Mouse (Mus musculus) cerebellum, postnatal 14 days (tissue): ENCODE results near the gene Bcas1.
A peak's percentile ranks its signal among the peaks of the same experiment; 100 is the strongest.
"Not testable (repeated sequence)": the region's sequence is repeated elsewhere in the genome, so short reads cannot be mapped to it uniquely, and the experiment has no call there.

Source experiments
- DNase-seq, 2 experiments: peaks; one replicate each; pipeline ENCODE4 v3.0.0; 2021; ENCODE audit warnings: mixed read lengths in 2 of 2

Gene Bcas1

DNA sequence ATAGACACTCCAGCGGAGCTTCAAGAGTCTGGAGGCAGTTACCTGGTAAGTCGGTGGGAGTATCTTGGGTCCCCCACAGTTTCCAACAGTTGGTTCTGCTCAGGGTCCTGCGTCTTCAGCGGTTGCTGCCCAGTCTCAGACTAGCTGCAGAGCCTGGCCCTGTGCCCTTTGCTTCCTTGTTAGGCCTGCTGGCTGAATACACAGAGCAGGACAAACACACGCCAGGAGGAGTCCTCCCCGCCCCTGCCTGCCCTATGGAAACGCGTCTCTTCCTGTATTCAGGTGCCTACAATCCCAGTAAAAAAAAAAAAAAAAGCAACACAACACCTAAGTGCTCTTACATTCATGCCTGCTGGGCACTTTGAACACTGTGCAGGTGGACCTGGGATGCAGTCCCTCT, at the start of gene Bcas1:
Gene Bcas1 (minus strand): TSS at position 142 of the 400 bp plus-strand sequence.
- DNase-seq: no peak

DNA sequence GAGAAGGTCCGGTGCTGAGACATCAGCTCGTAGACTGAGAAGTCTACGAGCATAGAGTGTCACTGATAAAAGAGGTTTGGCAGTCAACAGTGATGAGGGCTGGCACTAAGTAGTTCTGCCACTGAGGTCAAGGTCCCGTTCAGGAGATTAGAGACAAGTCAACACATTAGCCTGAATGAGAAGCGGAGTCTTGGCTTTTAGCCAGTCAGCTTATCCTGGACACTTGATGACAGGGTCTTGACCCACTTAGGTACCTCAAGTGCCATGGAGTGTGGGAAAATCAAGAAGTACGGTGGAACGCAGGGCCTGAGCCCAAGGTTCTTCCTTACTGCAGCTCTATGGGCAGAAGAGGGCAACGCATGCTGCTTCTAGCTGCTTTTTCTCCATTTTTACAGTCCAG, 49.0 kb upstream of the Bcas1 start:
- DNase-seq: no peak

GRCm38 (mm10) chr2:170476215-170476614, 48.6 kb upstream of the Bcas1 start:
- DNase-seq: peak; percentile 14 to 55

DNA sequence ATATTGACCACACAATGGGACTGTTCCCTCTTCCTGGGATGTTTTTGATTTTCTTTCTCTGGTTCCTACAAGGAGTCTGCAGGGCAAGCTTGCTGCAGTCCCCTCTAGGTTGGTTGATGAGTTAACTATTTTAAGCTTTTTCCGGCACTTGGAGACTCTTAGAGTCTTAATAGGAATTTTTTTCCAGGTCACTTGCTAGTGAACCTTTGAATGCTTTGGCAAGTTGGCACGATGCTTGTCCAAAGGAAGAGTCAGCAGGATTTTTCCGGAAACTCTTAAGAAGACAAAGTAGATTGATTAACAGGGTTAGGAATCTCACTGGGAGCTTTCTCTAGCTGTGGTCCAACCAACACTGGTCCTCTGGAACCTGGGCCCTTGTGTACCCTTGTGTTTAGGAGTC, 47.5 kb upstream of the Bcas1 start:
- DNase-seq: no peak

GRCm38 (mm10) chr2:170474125-170474524, 46.5 kb upstream of the Bcas1 start:
- DNase-seq: no peak

- DNase-seq: no peak
These were observed 42.9 kb upstream of the Bcas1 start for GRCm38 (mm10) chr2:170470591-170470990.

DNA sequence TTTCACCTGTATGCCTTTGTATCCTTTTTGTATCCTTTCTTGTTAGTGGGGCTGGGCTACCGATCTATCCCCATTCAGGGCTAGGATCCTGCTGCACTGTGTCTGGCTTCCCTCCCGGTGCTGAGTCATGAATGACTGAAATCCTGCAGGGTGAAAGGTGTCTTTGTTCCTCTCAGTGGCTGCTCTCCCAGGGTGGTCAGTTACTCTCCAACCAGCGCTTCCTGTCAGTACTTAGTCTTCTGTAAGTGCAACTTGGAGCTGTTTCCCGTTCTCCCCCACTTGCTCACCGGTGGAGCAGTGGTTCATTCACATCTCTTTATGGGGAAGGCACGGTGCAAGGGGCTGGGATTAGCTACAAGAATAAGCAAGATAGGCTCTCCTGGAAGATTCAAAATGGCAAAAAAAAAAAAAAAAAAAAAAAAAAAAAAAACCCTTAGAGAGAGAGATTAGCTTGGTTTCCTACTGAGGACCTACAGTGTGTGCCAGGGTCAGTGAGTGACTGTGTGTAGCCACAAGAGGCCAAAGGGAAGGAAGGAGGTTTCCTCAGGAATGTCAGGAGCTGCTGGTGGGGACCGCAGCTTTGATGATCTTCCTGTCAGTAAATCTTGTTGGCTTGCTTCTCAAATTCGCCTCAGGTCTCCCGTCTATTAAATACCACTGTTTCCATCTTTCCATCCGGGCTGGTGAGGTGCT, 42.1 kb upstream of the Bcas1 start:
- peak; percentile 27 to 51 for DNase-seq

DNA sequence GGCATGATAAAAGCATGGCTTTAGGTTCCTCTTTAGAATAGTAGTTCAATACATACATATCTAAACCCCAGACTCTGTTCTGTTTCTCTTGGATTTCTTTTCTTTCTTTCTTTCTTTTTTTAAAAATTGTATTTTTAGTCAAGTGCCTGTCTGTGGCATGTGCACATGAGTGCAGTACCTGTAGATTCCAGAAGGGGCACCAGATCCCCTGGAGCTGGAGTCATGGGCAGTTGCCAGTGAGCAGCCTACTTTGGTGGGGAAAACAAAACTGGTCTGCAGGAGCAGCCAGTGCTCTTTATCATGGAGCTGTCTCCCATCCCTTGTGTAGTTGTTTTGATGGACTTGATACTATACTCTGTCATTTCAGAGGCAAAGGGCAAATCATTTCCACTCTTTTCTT, 40.4 kb upstream of the Bcas1 start:
- DNase-seq: peak; percentile 12 to 56

DNA sequence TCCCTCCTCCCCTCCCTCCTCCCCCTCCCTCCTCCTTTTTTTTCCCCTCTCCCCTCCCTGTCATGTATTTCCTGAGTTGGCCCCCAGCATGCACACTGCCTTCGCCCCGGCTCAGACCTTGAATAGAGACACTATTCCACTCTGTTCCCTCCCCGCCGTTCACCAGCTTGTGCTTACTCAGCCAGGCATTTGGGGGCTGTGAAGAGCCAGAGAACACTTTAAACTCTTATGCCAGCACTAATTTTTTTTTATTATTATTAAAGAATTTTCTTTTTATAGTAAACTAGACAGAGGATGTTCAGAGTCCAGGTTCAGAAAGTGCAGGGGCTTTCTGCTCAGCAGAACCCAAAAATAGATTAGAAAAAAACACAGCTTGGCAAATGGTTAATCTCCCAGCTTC, 37.2 kb upstream of the Bcas1 start:
- DNase-seq: no peak

DNA sequence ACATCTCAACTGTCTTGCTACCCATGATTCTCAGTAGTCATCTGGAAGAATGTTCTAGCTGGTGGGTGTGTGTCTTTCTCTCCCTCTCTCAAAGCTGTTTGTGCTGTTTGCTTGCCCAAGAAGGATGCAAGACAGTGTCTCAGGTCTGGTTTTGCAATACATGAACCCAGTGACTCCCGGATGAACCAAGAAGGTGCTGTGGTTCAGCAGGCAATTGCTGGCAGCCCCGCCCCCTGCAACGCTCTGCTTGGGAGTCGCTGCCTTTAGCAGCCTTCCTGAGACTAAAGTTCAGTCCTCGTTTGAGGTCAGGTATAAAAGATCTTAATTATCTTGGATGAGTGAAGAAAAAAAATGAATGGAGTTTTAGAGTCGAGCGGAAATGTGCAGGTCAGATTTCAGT, 34.0 kb upstream of the Bcas1 start:
- DNase-seq: no peak

DNA sequence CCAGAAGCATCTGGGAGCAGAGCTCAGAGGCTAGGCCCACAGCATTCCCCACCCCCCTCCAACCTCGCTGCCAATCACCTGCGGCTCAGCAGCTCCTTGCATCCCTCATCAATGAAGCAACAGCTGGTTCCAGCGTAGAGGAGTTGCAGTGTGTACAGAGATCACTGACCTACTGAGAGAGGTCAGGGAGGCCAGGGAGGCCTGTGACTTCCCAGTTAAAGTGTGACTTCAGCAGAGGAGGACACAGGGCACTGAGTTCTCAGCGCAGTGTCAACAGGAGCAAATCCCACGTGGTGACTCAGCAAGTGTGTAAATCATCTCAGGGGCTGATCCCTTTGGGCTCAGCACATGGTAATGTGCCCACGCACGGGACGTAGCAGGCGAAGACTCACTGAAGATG, 32.2 kb upstream of the Bcas1 start:
- DNase-seq: no peak

DNA sequence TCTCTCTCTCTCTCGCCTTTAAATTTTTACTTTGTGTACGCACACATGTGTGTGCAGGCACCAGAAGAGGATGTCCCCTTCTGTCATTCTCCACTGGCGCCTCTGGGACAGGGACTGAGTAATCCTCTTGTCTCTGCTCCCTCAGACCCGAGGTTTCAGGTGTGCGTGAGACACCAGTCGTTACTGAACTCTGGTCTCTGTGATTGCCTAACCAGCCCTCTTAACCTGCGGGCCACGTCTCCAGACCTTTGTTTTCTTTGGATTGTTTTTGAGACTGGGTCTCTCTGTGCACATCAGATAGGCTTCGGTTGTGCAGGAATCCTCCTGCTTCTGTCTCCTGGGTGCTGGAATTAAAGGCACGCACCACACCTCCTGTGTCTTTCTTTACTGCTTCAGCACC, 31.5 kb upstream of the Bcas1 start:
- no peak for DNase-seq

DNA sequence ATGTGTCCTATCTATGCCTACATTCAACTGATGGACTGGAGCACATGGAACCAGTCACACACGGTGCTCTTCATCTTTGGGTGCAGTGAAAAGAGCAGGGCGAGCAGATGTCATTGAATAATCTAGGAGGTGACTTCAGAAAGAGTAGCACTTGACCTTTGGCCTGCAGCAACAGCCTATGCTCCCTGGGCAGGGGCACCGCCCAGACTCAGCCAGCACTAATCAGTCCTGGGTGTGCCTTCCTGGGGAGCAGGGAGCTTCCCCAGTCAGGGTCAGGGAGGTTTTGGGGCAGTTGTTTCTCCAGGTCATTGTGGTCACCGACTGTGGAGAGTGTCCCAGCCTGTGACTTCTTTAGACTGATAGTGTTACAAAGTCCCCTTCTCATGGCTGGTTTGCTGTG, 26.2 kb upstream of the Bcas1 start:
- not testable (repeated sequence) for DNase-seq

GRCm38 (mm10) chr2:170450933-170451332, 23.3 kb upstream of the Bcas1 start:
- peak; percentile 83 to 85 for DNase-seq

DNA sequence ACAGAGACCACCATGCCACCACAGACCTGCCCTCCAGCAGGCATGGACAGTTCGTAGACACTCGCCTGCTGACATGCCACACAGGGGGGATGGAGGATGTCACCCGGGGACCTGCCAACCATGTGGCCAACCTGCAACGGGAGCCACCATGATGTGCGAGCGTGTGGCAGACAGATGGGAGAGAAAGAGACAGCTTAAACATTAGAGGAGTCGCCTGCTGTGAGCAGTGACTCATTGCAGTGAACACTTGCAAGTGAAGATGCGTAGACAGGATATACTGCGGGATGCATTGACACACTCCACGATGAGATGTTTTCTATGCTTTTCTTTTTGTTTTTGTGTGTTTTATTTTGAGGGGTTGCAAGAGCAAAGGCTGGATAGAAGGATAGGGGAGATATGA, 20.0 kb upstream of the Bcas1 start:
- DNase-seq: no peak

GRCm38 (mm10) chr2:170446843-170447383, 19.3 kb upstream of the Bcas1 start:
- no peak for DNase-seq

DNA sequence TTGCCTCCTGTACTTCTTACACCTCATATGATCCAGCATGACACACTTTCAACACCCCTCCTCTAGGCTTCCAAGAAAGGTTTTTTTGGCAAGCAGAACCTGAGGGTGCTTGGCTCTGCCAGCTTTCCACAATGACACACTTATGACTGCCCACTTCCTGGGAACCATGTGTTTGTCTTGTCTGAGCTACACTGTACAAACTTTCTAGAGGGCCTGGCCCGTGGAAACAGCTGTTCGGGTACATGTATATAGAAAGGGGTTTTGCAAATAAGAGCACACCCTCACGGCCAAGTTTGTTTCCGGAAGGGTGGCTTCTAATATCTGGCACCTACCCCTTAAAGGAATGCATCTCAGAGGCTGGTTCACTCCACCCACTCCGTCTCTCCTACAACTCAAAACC, 18.2 kb upstream of the Bcas1 start:
- DNase-seq: no peak

DNA sequence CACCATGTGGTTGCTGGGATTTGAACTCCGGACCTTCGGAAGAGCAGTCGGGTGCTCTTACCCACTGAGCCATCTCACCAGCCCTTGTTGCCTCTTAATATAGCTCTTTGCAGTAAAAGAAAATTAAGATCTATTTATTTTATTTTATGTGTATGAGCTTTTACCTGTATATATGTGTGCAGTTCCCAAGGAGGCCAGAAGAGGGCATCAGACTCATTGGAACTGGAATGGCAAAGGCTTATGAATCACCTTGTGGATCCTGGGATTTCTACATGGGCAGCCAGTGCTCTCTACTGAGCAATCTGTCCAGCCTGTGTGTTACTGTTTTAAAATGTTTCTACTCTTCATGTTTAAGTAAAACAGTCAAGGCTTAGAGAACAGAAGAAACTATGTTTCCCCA, 14.9 kb upstream of the Bcas1 start:
- DNase-seq: peak; percentile 36 to 64

GRCm38 (mm10) chr2:170438782-170439181, 11.1 kb upstream of the Bcas1 start:
- DNase-seq: peak; percentile 25 to 40

DNA sequence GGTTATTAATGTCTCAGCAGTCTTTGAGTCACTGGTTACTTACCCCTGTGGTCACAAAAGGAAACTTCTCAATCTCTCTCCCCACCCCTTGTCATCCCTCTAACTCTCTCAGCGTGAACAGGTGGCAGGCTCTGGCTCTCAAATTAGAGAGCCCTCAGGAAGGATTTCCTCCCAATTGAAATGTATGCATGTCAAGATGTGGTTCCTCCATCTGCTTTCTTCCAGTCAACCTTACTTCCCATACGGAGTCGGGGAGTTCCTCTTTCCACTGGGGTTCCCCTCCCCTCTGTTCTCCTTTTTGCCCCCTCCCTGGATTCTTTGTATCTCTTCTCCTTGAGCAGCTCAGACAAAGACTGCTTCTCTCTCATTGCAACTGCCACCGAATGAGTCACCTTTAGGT, 8.6 kb upstream of the Bcas1 start:
- DNase-seq: no peak

DNA sequence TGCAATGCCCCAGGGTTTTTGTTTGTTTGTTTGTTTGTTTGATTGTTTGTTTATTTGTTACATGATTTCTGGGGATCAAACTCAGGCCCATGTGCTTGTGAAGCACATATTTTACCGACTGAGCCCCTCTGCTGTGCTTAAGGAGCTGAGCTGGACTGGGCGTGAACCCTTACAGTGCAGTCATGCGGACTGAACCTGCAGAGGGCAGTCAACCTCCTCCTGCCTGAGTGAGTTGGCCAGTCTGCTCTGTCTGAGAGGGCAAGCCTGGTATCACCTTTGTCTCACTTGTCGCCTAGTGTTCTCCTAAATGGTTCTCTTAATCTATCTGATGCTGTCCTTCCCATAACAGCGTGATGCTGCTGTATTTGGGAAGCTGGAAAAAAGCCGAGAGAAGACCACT, 4.5 kb upstream of the Bcas1 start:
- DNase-seq: no peak

GRCm38 (mm10) chr2:170428966-170429365, 1.3 kb upstream of the Bcas1 start:
- DNase-seq: no peak

DNA sequence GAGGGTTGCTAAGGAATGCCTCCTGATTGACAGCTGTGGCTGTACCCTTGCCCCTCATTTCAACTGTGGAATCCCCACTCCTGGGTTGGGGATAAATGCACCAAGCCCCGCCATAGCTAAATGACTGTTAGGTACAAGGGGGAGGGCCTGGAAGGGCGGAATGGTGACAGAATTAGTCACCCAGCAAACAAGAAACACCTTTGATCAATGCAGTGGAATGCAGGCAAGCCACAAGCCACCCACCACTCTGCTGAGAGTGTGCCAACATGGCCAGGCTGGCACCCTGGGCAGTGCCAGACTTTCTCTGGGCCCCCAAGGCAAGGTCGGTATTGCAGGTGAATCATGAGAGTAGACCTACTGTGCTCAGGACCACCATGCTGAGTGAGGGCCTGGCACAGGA, 3.5 kb downstream of the Bcas1 start:
- no peak for DNase-seq

- DNase-seq: no peak
These were observed 5.7 kb downstream of the Bcas1 start for GRCm38 (mm10) chr2:170421924-170422323.

GRCm38 (mm10) chr2:170418748-170419147, 8.9 kb downstream of the Bcas1 start:
- DNase-seq: peak; percentile 38 to 78
